Mouse (Mus musculus) myocyte (in vitro differentiated cells): Measurements from ENCODE around the gene Chchd2. TPM values are rescaled to one million over a fixed set of nuclear protein-coding genes. Genes with fewer than 3 reads are reported as not detected.

Experiments
- H3K27me3 ChIP-seq: one replicate; pipeline ENCODE4 v1.6.1; 2011; ENCODE audit not compliant: control insufficient read depth, insufficient read depth, insufficient read length
- H3K36me3 ChIP-seq: one replicate; pipeline ENCODE4 v1.6.1; 2011; ENCODE audit not compliant: control insufficient read depth, insufficient read depth
- H3K4me2 ChIP-seq: one replicate; pipeline ENCODE4 v1.6.1; 2011; ENCODE audit warnings: low read depth, control low read depth
- H3K4me3 ChIP-seq: one replicate; pipeline ENCODE4 v1.5.1; 2011; ENCODE audit warnings: mild to moderate bottlenecking, control low read depth, moderate library complexity
- H3K79me2 ChIP-seq: one replicate; pipeline ENCODE4 v1.6.1; 2011; ENCODE audit not compliant: control insufficient read depth, insufficient read depth
- H3ac ChIP-seq: one replicate; pipeline ENCODE4 v1.6.1; 2011; ENCODE audit not compliant: control insufficient read depth, insufficient read length
- CEBPB ChIP-seq: IDR thresholded peaks from 2 replicates; pipeline ENCODE4 v1.6.1; 2011; ENCODE audit warnings: mild to moderate bottlenecking, moderate library complexity; ENCODE audit not compliant: poor library complexity, insufficient read depth, severe bottlenecking
- E2F4 ChIP-seq: IDR thresholded peaks from one replicate; pipeline ENCODE4 v1.6.1; 2011; ENCODE audit warnings: mild to moderate bottlenecking, control low read depth, moderate library complexity; ENCODE audit not compliant: insufficient read depth
- MAX ChIP-seq: IDR thresholded peaks from one replicate; pipeline ENCODE4 v1.6.1; 2011; ENCODE audit warnings: low read depth, mild to moderate bottlenecking, control low read depth
- MYOD1 ChIP-seq, 3 experiments: IDR thresholded peaks; one replicate each; pipeline ENCODE4 v1.6.1; 2011; ENCODE audit warnings: control low read depth in 2 of 3, low read depth in 2 of 3, mild to moderate bottlenecking in 2 of 3, moderate library complexity in 1 of 3; ENCODE audit not compliant: insufficient read length in 2 of 3, control insufficient read depth in 1 of 3
- MYOG ChIP-seq, 3 experiments: IDR thresholded peaks; one replicate each; pipeline ENCODE4 v1.6.1; 2011; ENCODE audit warnings: control low read depth in 2 of 3, low read depth in 2 of 3, mild to moderate bottlenecking in 2 of 3; ENCODE audit not compliant: insufficient read length in 2 of 3, control insufficient read depth in 1 of 3, insufficient read depth in 1 of 3
- POLR2A ChIP-seq: IDR thresholded peaks from one replicate; pipeline ENCODE4 v1.6.1; 2011; ENCODE audit warnings: low read depth, mild to moderate bottlenecking, control low read depth, moderate library complexity; ENCODE audit not compliant: insufficient read length
- POLR2AphosphoS2 ChIP-seq: IDR thresholded peaks from one replicate; pipeline ENCODE4 v1.6.1; 2011; ENCODE audit warnings: low read depth, control low read depth; ENCODE audit not compliant: insufficient read length
- REST ChIP-seq: IDR thresholded peaks from one replicate; pipeline ENCODE4 v1.6.1; 2011; ENCODE audit warnings: mild to moderate bottlenecking, control low read depth, moderate library complexity; ENCODE audit not compliant: insufficient read depth, insufficient read length
- SRF ChIP-seq: IDR thresholded peaks from one replicate; pipeline ENCODE4 v1.6.1; 2011; ENCODE audit warnings: low read depth; ENCODE audit not compliant: control insufficient read depth, insufficient read length
- TCF12 ChIP-seq: IDR thresholded peaks from one replicate; pipeline ENCODE4 v1.6.1; 2011; ENCODE audit warnings: mild to moderate bottlenecking, control low read depth; ENCODE audit not compliant: poor library complexity, insufficient read depth, severe bottlenecking
- TCF3 ChIP-seq: IDR thresholded peaks from one replicate; pipeline ENCODE4 v1.6.1; 2011; ENCODE audit warnings: low read depth, control low read depth; ENCODE audit not compliant: insufficient read length
- USF1 ChIP-seq: IDR thresholded peaks from one replicate; pipeline ENCODE4 v1.6.1; 2011; ENCODE audit warnings: low read depth, mild to moderate bottlenecking, control low read depth, moderate library complexity
- polyA plus RNA-seq: library from polyadenylated mRNA; unstranded; fragments of >200 nt; fragmentation: generic; extraction: Trizol; gene quantifications from one replicate; pipeline ENCODE4 v1.2.1, GENCODE M21; 2012; ENCODE audit warnings: missing spikeins

Gene Chchd2
- polyA plus RNA-seq, 1 experiment = 747 TPM

DNA sequence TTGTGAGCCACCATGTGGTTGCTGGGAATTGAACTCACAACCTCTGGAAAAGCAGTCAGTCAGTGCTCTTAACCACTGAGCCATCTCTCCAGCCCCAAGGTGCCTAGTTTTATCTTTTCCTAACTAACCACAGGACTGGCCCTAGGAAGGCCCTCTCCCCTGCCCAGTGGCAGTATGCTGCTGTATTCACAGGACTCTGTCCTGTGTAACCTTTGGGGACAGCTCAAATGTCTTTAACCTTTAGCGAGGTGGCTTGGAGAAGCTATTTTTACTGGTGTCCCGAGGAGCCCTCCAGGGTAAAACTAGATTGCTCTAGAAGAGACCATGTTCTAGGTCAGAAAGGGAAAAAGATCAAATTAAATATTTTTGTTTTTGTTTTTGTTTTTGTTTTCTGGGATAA lies 16.0 kb downstream of the Chchd2 start:
- no peaks in the 10 kb centered on the region for H3K27me3 ChIP-seq
- H3K4me3 ChIP-seq = no peak overlapping the region
- TF ChIP-seq REST = no peak
- TF ChIP-seq TCF3 = no peak
- TF ChIP-seq USF1 = no peak
- TF ChIP-seq POLR2AphosphoS2 = no peak
- no peak for TF ChIP-seq TCF12
- TF ChIP-seq MYOG (IDR thresholded peaks at IDR 0.05; ENCODE audit: control insufficient read depth in 1 of 3, insufficient read depth in 1 of 3, insufficient read length in 2 of 3, low read depth in 2 of 3) = no peak
- no peak for TF ChIP-seq E2F4
- no peak for TF ChIP-seq CEBPB
- TF ChIP-seq MYOD1 (IDR thresholded peaks at IDR 0.05; ENCODE audit: control insufficient read depth in 1 of 3, insufficient read length in 2 of 3, low read depth in 2 of 3) = no peak
- TF ChIP-seq MAX = no peak
- TF ChIP-seq POLR2A = no peak
- no peak for TF ChIP-seq SRF
- no peak overlapping the region for H3ac ChIP-seq
- no peaks in the 10 kb centered on the region for H3K36me3 ChIP-seq
- no peak overlapping the region for H3K4me2 ChIP-seq
- no peaks in the 10 kb centered on the region for H3K79me2 ChIP-seq

DNA sequence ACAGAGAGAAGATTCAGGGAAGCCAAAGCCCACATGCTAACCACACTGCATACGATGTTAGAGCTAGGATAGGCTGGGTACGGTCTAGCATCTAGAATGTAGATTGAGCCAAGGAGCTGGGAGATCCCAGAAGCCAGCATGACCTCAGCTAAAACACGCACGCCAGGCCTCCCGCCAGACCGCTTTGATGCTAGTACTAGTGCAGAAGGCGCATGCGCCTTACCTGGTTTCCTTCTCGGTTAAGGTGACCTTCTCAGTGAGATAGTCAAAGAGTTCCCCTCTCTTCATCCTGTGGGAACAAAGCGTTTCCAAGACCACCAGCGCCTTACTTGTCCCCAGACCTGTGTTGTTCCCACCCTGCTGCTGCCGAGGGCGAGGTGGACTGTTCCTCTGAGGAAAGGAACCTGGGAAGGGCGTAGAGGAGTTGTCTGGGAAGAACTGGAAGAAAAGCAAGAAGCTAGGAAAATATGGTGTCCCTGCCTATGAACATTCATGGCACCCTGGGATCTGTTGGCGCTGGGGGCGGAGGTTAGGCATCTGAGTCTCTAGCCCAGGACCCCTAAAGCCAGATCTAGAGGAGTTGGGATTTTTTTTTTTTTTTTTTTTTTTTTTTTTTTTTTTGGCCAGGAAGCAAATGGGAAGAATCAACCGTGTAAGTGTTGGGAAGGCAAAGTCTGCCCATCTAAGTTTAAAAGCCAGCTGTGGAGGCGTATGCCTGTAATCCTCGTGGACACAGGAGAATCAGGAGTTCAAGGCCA lies 17.9 kb downstream of the Chchd2 start:
- no peak overlapping the region for H3K4me2 ChIP-seq
- H3K27me3 ChIP-seq = no peaks in the 10 kb centered on the region
- H3K36me3 ChIP-seq = no peaks in the 10 kb centered on the region
- TF ChIP-seq REST (no peak), MYOG (IDR thresholded peaks at IDR 0.05; ENCODE audit: control insufficient read depth in 1 of 3, insufficient read depth in 1 of 3, insufficient read length in 2 of 3, low read depth in 2 of 3) (no peak), CEBPB (no peak), MAX (no peak), TCF12 (no peak), MYOD1 (IDR thresholded peaks at IDR 0.05; ENCODE audit: control insufficient read depth in 1 of 3, insufficient read length in 2 of 3, low read depth in 2 of 3) (no peak), USF1 (no peak), E2F4 (no peak), POLR2A (no peak), POLR2AphosphoS2 (no peak), SRF (no peak), TCF3 (no peak)
- no peak overlapping the region for H3K4me3 ChIP-seq
- H3K79me2 ChIP-seq = no peaks in the 10 kb centered on the region
- H3ac ChIP-seq = no peak overlapping the region

DNA sequence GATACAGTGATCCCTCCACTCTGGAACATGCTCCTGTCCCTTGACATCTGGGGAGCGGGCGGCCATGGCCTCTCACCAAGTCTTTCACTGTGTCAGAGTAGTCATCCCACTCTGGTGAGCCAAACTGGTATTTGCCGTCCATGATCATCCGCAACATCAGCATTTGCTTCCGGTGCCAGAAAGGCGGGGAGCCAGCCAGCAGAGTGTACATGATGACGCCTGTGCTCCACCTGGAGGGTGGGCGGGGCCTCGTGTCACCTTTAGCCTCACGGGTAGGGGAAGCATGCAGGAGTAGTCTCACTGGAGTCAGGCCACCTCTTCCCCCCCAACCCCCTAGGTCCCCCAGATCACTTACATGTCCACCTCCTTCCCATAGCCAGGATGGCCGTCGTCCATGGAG lies 21.4 kb downstream of the Chchd2 start:
- H3K4me2 ChIP-seq = no peak overlapping the region
- H3K36me3 ChIP-seq = no peaks in the 10 kb centered on the region
- H3K27me3 ChIP-seq = no peaks in the 10 kb centered on the region
- H3K79me2 ChIP-seq = no peaks in the 10 kb centered on the region
- H3K4me3 ChIP-seq = no peak overlapping the region
- no peak overlapping the region for H3ac ChIP-seq
- TF ChIP-seq E2F4 = no peak

DNA sequence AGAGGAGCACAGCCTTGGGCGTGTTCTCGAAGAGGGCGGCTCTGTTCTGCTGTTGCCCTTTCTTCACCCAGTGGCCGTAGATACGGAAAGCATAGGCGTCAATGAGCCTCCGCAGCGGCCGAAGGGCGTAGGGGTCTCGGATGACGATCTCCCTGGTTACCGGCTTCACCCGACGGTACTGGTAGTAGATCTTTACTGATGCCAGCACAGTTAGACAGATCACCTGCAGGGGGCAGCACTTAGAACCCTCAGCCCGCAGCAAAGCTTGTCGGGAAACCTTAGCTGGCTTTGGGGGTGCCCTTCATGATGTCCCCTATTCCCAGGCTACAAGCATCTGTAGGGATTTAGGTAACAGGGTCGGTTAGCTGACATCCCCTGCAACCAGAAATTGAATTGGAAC lies 22.8 kb downstream of the Chchd2 start:
- TF ChIP-seq POLR2AphosphoS2 (peak; percentile 10), USF1 (no peak), REST (no peak), CEBPB (no peak), POLR2A (no peak), MYOD1 (IDR thresholded peaks at IDR 0.05; ENCODE audit: control insufficient read depth in 1 of 3, insufficient read length in 2 of 3, low read depth in 2 of 3) (no peak)
- Histone ChIP-seq H3K36me3 (no peaks in the 10 kb centered on the region), H3K79me2 (no peaks in the 10 kb centered on the region), H3K4me3 (no peak overlapping the region), H3K4me2 (no peak overlapping the region), H3K27me3 (no peaks in the 10 kb centered on the region), H3ac (no peak overlapping the region)

DNA sequence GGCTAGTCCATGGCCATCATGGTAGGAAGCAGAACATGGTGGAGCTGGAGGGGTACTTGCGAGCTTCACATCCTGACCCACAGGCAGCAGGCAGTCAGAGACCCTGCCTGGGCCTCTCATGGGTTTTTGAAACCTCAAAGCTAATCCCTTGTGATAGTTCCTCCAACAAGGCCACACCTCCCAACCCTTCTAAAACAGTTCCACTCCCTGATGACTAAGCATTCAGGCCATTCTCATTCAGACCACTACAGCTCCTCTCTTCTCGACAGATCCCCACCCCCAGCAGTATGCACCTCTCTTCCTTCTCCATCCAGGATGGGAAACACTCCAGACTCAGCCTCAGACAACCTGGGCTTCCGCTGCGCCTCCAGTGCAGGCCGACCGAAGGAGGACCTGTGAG lies 24.9 kb downstream of the Chchd2 start:
- TF ChIP-seq MYOG (IDR thresholded peaks at IDR 0.05; ENCODE audit: control insufficient read depth in 1 of 3, insufficient read depth in 1 of 3, insufficient read length in 2 of 3, low read depth in 2 of 3) (no peak), USF1 (no peak), POLR2AphosphoS2 (no peak), REST (no peak), POLR2A (no peak), CEBPB (no peak), E2F4 (no peak), TCF3 (no peak), MYOD1 (IDR thresholded peaks at IDR 0.05; ENCODE audit: control insufficient read depth in 1 of 3, insufficient read length in 2 of 3, low read depth in 2 of 3) (no peak), SRF (no peak), MAX (no peak), TCF12 (no peak)
- no peak overlapping the region for H3ac ChIP-seq
- H3K36me3 ChIP-seq = peaks cover 6% of the 10 kb centered on the region
- no peak overlapping the region for H3K4me3 ChIP-seq
- H3K4me2 ChIP-seq = no peak overlapping the region
- H3K27me3 ChIP-seq = no peaks in the 10 kb centered on the region
- H3K79me2 ChIP-seq = no peaks in the 10 kb centered on the region
